Mouse (Mus musculus) Patski (cell line): ENCODE measurements around the gene Gm21188. TPM values are rescaled to one million over a fixed set of nuclear protein-coding genes. Genes with fewer than 3 reads are reported as not detected.
"Not testable (repeated sequence)": the region's sequence is repeated elsewhere in the genome, so short reads cannot be mapped to it uniquely, and the experiment has no call there.

Source experiments
- ATAC-seq: fragments of 100-300 bp; one replicate; pipeline ENCODE4 v1.8.0; 2021
- CTCF ChIA-PET: fragments of 350-600 bp; sonication (Branson Sonifier 250); formaldehyde crosslinking; loops from one replicate; lab custom pipeline; 2022; ENCODE audit warnings: inconsistent platforms; lab: Charles Lee
- POLR2A ChIA-PET: fragments of 350-600 bp; sonication (Branson Sonifier 250); formaldehyde crosslinking; loops from one replicate; lab custom pipeline; 2022; ENCODE audit warnings: antibody characterized with exemption, inconsistent platforms; lab: Charles Lee
- DNase-seq: peaks from one replicate; pipeline ENCODE4 v3.0.0-alpha.2; 2011; ENCODE audit warnings: low read depth, low spot score
- H3K27me3 ChIP-seq: fragments of 371-371 bp; one replicate; pipeline ENCODE4 v1.5.1; 2021
- in situ Hi-C: fragments of 300-500 bp; cut with MboI; formaldehyde crosslinking; loops from 3 replicates; pipeline ENCODE4 v1.11.1; 2018; ENCODE audit warnings: low pct_unique_long_range_greater_than_20kb, mixed read lengths
- polyA plus RNA-seq: library from polyadenylated mRNA; unstranded; gene quantifications from one replicate; pipeline ENCODE4 v1.2.3, GENCODE M21; 2021

Gm21188 gene
- polyA plus RNA-seq, 1 experiment from 2014 or later, result 0.30 TPM

DNA sequence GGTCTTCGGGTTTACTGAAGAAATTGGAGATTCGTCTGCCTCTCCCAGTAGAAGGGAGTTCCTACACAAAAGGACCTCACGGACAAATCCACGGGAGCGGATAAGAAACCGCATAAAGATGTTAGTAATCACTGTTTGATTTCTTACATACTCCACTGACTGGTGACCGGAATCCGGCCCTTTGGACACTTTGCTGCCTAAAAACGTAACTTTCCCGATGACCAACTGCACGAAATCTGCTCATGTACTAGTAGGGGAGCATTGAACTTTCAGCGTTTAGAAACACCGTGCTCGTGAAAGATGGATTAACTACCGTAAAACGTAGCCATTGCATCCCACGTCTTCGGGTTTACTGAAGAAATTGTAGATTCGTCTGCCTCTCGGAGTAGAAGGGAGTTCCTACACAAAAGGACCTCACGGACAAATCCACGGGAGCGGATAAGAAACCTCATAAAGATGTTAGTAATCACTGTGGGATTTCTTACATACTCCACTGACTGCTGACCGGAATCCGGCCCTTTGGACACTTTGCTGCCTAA, 15.3 kb downstream of the Gm21188 start:
- CTCF ChIA-PET, in situ Hi-C loops, DNase-seq: not testable (repeated sequence)

DNA sequence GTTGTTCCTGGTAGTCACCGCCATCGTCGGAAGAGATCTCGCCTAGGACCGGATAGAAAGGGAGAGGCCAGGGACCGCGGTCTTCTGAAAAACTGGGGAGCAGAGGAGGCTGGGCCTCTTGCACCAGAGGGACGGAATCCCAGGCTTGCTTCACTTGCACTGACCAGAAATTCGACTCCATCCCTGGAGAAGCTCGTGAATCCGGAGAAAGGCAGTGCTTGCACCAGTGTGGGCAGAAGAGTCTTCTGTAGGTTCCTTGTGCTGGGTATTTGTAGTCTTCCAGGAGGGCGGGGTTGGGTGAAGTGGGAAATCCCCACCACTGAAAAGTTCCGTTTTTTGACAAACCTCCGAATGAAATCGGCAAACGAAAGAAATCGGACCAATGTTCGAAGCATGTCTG, 16.8 kb downstream of the Gm21188 start:
- CTCF ChIA-PET, POLR2A ChIA-PET, H3K27me3 ChIP-seq, in situ Hi-C loops, ATAC-seq, DNase-seq: not testable (repeated sequence)

More for the DNA sequence above, 15.3 kb downstream of the Gm21188 start:
- POLR2A ChIA-PET, ATAC-seq, H3K27me3 ChIP-seq: not testable (repeated sequence)

DNA sequence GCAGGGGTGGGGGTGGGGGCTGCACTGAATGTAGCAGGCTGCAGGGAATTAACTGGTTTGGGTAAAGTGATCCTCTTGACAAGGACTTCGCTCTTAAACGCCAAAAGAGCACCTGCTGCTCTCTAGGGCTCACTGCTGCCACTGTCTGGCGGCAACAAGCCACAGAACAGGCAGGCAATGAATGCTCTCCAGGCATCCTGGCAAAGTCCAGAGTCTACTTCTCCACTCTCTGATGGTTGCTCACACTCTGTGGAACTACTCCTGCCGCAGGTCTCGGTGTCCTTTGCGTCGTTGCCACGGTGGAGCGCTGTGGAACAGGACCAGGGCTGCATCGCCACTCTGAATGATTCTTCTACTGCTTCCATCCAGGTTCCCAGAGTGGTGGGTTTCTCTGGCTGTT, 17.4 kb downstream of the Gm21188 start:
- peak; percentile 35 for ATAC-seq

DNA sequence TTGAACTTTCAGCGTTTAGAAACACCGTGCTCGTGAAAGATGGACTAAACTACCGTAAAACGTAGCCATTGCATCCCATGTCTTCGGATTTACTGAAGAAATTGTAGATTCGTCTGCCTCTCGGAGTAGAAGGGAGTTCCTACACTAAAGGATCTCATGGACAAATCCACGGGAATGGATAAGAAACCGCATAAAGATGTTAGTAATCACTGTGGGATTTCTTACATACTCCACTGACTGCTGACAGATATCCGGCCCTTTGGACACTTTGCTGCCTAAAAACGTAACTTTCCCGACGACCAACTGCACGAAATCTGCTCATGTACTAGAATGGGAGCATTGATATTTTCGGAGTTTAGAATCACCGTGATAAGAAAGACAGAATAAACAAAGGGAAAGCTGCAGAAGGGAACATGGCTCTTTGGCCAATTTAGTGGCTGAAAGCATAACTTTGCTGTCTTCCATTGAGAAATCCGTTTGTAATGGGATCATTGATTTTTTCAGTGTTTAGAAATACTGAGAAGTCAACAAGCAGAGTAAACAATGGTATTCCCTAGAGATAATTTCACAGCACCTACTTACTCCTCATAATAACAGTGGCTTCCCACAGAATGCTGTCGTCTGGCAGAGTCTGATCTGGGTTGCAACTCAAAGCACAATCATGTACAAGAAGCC, 18.3 kb downstream of the Gm21188 start:
- CTCF ChIA-PET, H3K27me3 ChIP-seq, ATAC-seq, DNase-seq, in situ Hi-C loops, POLR2A ChIA-PET: not testable (repeated sequence)

More for the DNA sequence above, 17.4 kb downstream of the Gm21188 start:
- POLR2A ChIA-PET, CTCF ChIA-PET, DNase-seq, in situ Hi-C loops, H3K27me3 ChIP-seq: not testable (repeated sequence)

DNA sequence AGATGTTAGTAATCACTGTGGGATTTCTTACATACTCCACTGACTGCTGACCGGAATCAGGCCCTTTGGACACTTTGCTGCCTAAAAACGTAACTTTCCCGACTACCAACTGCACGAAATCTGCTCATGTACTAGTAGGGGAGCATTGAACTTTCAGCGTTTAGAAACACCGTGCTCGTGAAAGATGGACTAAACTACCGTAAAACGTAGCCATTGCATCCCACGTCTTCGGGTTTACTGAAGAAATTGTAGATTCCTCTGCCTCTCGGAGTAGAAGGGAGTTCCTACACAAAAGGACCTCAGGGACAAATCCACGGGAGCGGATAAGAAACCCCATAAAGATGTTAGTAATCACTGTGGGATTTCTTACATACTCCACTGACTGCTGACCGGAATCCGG, 20.3 kb downstream of the Gm21188 start:
- ATAC-seq, CTCF ChIA-PET, DNase-seq, H3K27me3 ChIP-seq, in situ Hi-C loops, POLR2A ChIA-PET: not testable (repeated sequence)

DNA sequence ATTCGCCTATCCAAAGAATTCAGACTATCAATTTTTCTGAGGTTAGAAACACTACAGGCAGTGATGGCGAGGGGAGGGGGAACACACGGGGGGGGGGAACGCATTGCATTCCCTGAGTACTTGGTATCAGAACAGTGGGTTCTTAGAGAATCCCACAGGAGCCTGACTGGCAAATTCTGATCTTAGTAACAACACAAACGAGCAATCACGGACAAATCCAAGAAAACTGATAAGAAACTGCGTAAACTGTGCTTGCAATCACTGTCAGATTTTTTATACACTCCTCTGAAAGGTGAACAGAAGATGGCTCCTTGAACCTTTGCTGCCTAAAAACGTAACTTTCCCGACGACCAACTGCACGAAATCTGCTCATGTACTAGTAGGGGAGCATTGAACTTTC, 24.6 kb downstream of the Gm21188 start:
- POLR2A ChIA-PET, H3K27me3 ChIP-seq, in situ Hi-C loops, CTCF ChIA-PET, ATAC-seq, DNase-seq: not testable (repeated sequence)

- CTCF ChIA-PET, ATAC-seq, H3K27me3 ChIP-seq, DNase-seq, in situ Hi-C loops, POLR2A ChIA-PET: not testable (repeated sequence)
These were observed 25.1 kb downstream of the Gm21188 start, which contains the start of gene Gm36079 for GRCm38 (mm10) chr13:120026911-120027310. TSS of gene Gm36079 (minus strand) at chr13:120027011.

GRCm38 (mm10) chr13:120026373-120026772, 25.6 kb downstream of the Gm21188 start:
- ATAC-seq, result peak; percentile 74
- in situ Hi-C loops, CTCF ChIA-PET, H3K27me3 ChIP-seq, DNase-seq, POLR2A ChIA-PET: not testable (repeated sequence)

- in situ Hi-C loops, POLR2A ChIA-PET, DNase-seq, ATAC-seq, H3K27me3 ChIP-seq, CTCF ChIA-PET: not testable (repeated sequence)
These were observed 26.4 kb downstream of the Gm21188 start for GRCm38 (mm10) chr13:120025576-120025975.

DNA sequence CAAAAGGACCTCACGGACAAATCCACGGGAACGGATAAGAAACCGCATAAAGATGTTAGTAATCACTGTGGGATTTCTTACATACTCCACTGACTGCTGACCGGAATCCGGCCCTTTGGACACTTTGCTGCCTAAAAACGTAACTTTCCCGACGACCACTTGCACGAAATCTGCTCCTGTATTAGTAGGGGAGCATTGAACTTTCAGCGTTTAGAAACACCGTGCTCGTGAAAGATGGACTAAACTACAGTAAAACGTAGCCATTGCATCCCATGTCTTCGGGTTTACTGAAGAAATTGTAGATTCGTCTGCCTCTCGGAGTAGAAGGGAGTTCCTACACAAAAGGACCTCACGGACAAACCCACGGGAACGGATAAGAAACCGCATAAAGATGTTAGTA, 27.0 kb downstream of the Gm21188 start:
- CTCF ChIA-PET, DNase-seq, H3K27me3 ChIP-seq, in situ Hi-C loops, POLR2A ChIA-PET, ATAC-seq: not testable (repeated sequence)

- H3K27me3 ChIP-seq, CTCF ChIA-PET, POLR2A ChIA-PET, in situ Hi-C loops, ATAC-seq, DNase-seq: not testable (repeated sequence)
These were observed 27.4 kb downstream of the Gm21188 start for GRCm38 (mm10) chr13:120024581-120024980.

- in situ Hi-C loops, CTCF ChIA-PET, H3K27me3 ChIP-seq, ATAC-seq, POLR2A ChIA-PET, DNase-seq: not testable (repeated sequence)
These were observed 30.5 kb downstream of the Gm21188 start for GRCm38 (mm10) chr13:120021477-120021876.

GRCm38 (mm10) chr13:120015348-120016007, 36.5 kb downstream of the Gm21188 start:
- POLR2A ChIA-PET, ATAC-seq, DNase-seq, CTCF ChIA-PET, H3K27me3 ChIP-seq, in situ Hi-C loops: not testable (repeated sequence)

DNA sequence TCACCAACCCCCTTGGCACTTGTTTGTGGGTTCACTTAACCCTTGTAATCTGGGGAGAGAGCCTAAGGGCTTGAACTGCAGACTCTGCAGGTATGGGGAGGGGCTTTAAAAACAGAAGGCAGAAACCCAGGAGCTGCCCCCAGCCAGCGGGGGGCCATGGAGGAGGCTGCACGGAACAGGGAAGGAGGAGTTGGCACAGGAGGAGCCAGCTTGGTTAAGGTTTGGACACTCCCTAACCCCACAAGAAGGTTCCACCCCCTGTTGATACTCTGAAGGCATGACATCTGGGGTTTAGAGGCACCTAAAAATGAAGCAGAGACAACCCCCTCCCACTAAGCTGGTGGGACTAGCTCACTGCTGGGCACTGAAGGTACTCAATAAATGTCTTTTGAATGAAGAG, 38.0 kb downstream of the Gm21188 start:
- CTCF ChIA-PET, ATAC-seq, H3K27me3 ChIP-seq, in situ Hi-C loops, DNase-seq, POLR2A ChIA-PET: not testable (repeated sequence)

DNA sequence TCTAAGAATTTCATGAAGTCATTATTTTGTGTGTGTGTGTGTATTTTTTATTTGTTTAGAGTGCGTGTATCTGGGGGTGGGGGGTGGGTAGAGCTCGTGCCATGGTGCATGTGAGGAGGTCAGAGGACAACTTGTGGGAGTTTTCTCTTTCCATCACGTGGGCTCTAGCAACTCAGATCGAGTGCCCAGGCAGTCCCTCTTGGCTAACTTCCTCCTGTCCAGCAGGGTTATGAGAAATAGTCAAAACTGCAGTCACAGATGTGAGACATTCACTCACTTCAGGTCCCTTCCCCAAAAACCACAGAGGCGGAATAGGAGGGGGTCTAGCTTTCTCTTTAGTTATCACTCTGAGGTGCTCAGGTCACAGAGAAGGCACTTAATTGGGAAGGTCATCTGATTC, 38.5 kb downstream of the Gm21188 start:
- in situ Hi-C loops, POLR2A ChIA-PET, DNase-seq, H3K27me3 ChIP-seq, CTCF ChIA-PET, ATAC-seq: not testable (repeated sequence)
